Mouse (Mus musculus) midbrain, embryonic 12.5 days (tissue): ENCODE results near the gene Abcg2. TPM values are rescaled to one million over a fixed set of nuclear protein-coding genes. Genes with fewer than 3 reads are reported as not detected.
A peak's percentile ranks its signal among the peaks of the same experiment; 100 is the strongest.

Experiments used
- ATAC-seq: fragments of 200-750 bp; cut with Nextera tagmentation; 2 replicates; pipeline ENCODE4 v1.8.0; 2017; ENCODE audit warnings: low read depth, moderate TSS enrichment, moderate library complexity; ENCODE audit not compliant: low FRiP score
- H3K27ac ChIP-seq: fragments of 300-500 bp; sonication (generic); replicated peaks from 2 replicates; pipeline ENCODE4 v1.5.1; 2016; ENCODE audit warnings: mild to moderate bottlenecking
- H3K27me3 ChIP-seq: fragments of 300-500 bp; sonication (generic); 2 replicates; pipeline ENCODE4 v1.6.1; 2016; ENCODE audit warnings: mild to moderate bottlenecking
- H3K36me3 ChIP-seq: fragments of 300-500 bp; sonication (generic); 2 replicates; pipeline ENCODE4 v1.6.1; 2016
- H3K4me1 ChIP-seq: fragments of 300-500 bp; sonication (generic); 2 replicates; pipeline ENCODE4 v1.6.1; 2016
- H3K4me2 ChIP-seq: fragments of 300-500 bp; sonication (generic); replicated peaks from 2 replicates; pipeline ENCODE4 v1.6.1; 2016; ENCODE audit warnings: mild to moderate bottlenecking, moderate library complexity
- H3K4me3 ChIP-seq: fragments of 300-500 bp; sonication (generic); 2 replicates; pipeline ENCODE4 v1.5.1; 2016; ENCODE audit warnings: mild to moderate bottlenecking
- H3K9ac ChIP-seq: fragments of 300-500 bp; sonication (generic); replicated peaks from 2 replicates; pipeline ENCODE4 v1.6.1; 2016; ENCODE audit warnings: mild to moderate bottlenecking, moderate library complexity
- H3K9me3 ChIP-seq: fragments of 300-500 bp; sonication (generic); 2 replicates; pipeline ENCODE4 v1.6.1; 2016; ENCODE audit warnings: mild to moderate bottlenecking
- WGBS: fragments of 180-500 bp; shearing (Covaris S2); methylation state at CpG from one replicate; pipeline ENCODE4 v1.1.7; 2016; 5-methylcytosine and 5-hydroxymethylcytosine counted together
- polyA plus RNA-seq: library from polyadenylated mRNA; unstranded; fragments of >200 nt; fragmentation: Nextera tagmentation; extraction: Ambion mirVana; gene quantifications from 2 replicates; pipeline ENCODE4 v1.2.1, GENCODE M21; 2016

The Abcg2 gene
- polyA plus RNA-seq, 1 experiment from 2014 or later = 39.8 TPM

- peak overlapping the region; percentile 49 for H3K4me3 ChIP-seq
- ATAC-seq = peak; percentile 99
- no peak overlapping the region; the same call in 1 of the 2 replicates for H3K27ac ChIP-seq
- peak overlapping the region; percentile 63 for H3K9ac ChIP-seq
- no peaks in the 10 kb centered on the region for H3K27me3 ChIP-seq
- peak overlapping the region; percentile 68 for H3K4me2 ChIP-seq
- no peaks in the 10 kb centered on the region for H3K9me3 ChIP-seq
- no peaks in the 10 kb centered on the region for H3K36me3 ChIP-seq
- under 1% methylated on average over 50 of the region's 50 CpGs for WGBS
- H3K4me1 ChIP-seq = 0 out of 2 replicates have a peak, but pooled peaks cover 7% of the 10 kb centered on the region
Observed at GRCm38 (mm10) chr6:58640333-58641018, 56.2 kb downstream of the Abcg2 start.

- no peak for ATAC-seq
- peak overlapping the region; percentile 68 for H3K4me2 ChIP-seq
- no peaks in the 10 kb centered on the region for H3K27me3 ChIP-seq
- no peak overlapping the region; the same call in 1 of the 2 replicates for H3K9ac ChIP-seq
- no peak overlapping the region for H3K27ac ChIP-seq
- H3K9me3 ChIP-seq = no peaks in the 10 kb centered on the region
- WGBS = 56% methylated on average over 11 of the region's 11 CpGs
- peak overlapping the region; percentile 49 for H3K4me3 ChIP-seq
- no peaks in the 10 kb centered on the region for H3K36me3 ChIP-seq
- H3K4me1 ChIP-seq = 0 out of 2 replicates have a peak, but pooled peaks cover 7% of the 10 kb centered on the region
Observed at GRCm38 (mm10) chr6:58641056-58641799, 56.9 kb downstream of the Abcg2 start.

DNA sequence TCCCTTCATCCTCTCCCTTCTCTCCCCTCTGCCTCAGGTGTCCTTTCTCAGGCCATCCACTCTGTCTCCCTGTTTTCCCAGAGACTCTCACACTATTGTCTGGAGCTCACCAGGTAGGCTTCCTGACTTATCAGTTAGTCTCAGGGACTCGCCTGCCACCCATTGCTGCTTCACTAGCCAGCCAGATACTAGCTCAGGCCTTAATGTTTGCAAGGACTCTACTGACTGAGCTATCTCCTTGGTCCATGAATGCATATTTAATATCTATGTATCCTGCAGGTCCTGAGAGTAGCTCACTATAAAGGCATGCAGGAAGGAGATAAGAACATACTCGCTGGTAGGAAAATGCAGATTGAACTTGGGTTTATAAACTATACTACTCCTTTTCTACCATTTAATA is 57.9 kb downstream of the Abcg2 start:
- Histone ChIP-seq H3K36me3 (no peaks in the 10 kb centered on the region), H3K4me1 (0 out of 2 replicates have a peak, but pooled peaks cover 7% of the 10 kb centered on the region), H3K4me3 (no peak overlapping the region), H3K4me2 (no peak overlapping the region), H3K27me3 (no peaks in the 10 kb centered on the region), H3K27ac (no peak overlapping the region), H3K9ac (no peak overlapping the region), H3K9me3 (no peaks in the 10 kb centered on the region)
- 84% methylated on average over 2 of the region's 2 CpGs for WGBS
- ATAC-seq = no peak

- Histone ChIP-seq H3K4me1 (0 out of 2 replicates have a peak, but pooled peaks cover 5% of the 10 kb centered on the region), H3K36me3 (no peaks in the 10 kb centered on the region), H3K9me3 (no peaks in the 10 kb centered on the region), H3K4me3 (no peak overlapping the region), H3K9ac (no peak overlapping the region), H3K27me3 (no peaks in the 10 kb centered on the region), H3K4me2 (no peak overlapping the region), H3K27ac (no peak overlapping the region)
- 80% methylated on average over 2 of the region's 2 CpGs for WGBS
- ATAC-seq = no peak
Observed at GRCm38 (mm10) chr6:58644586-58644985, 60.3 kb downstream of the Abcg2 start.

- Histone ChIP-seq H3K9me3 (no peaks in the 10 kb centered on the region), H3K4me3 (no peak overlapping the region), H3K9ac (no peak overlapping the region), H3K4me2 (no peak overlapping the region), H3K36me3 (no peaks in the 10 kb centered on the region), H3K27me3 (no peaks in the 10 kb centered on the region), H3K4me1 (no peaks in the 10 kb centered on the region), H3K27ac (no peak overlapping the region)
- 92% methylated on average over 3 of the region's 3 CpGs for WGBS
- ATAC-seq = no peak
Observed at GRCm38 (mm10) chr6:58648100-58648749, 63.9 kb downstream of the Abcg2 start.

GRCm38 (mm10) chr6:58650136-58650535 is 65.8 kb downstream of the Abcg2 start:
- no peaks in the 10 kb centered on the region for H3K36me3 ChIP-seq
- no peak overlapping the region for H3K4me2 ChIP-seq
- H3K27me3 ChIP-seq = no peaks in the 10 kb centered on the region
- H3K4me1 ChIP-seq = no peaks in the 10 kb centered on the region
- no peak overlapping the region for H3K4me3 ChIP-seq
- ATAC-seq = no peak
- WGBS = 96% methylated on average over 3 of the region's 3 CpGs
- no peaks in the 10 kb centered on the region for H3K9me3 ChIP-seq
- no peak overlapping the region for H3K9ac ChIP-seq
- H3K27ac ChIP-seq = no peak overlapping the region

- 86% methylated on average over 1 of the region's 1 CpGs for WGBS
- ATAC-seq = no peak
- no peaks in the 10 kb centered on the region for H3K27me3 ChIP-seq
- H3K4me2 ChIP-seq = no peak overlapping the region
- no peak overlapping the region for H3K27ac ChIP-seq
- H3K36me3 ChIP-seq = no peaks in the 10 kb centered on the region
- no peak overlapping the region for H3K9ac ChIP-seq
- H3K9me3 ChIP-seq = no peaks in the 10 kb centered on the region
- no peak overlapping the region for H3K4me3 ChIP-seq
- H3K4me1 ChIP-seq = no peaks in the 10 kb centered on the region
Observed at GRCm38 (mm10) chr6:58651038-58651437, 66.7 kb downstream of the Abcg2 start.

DNA sequence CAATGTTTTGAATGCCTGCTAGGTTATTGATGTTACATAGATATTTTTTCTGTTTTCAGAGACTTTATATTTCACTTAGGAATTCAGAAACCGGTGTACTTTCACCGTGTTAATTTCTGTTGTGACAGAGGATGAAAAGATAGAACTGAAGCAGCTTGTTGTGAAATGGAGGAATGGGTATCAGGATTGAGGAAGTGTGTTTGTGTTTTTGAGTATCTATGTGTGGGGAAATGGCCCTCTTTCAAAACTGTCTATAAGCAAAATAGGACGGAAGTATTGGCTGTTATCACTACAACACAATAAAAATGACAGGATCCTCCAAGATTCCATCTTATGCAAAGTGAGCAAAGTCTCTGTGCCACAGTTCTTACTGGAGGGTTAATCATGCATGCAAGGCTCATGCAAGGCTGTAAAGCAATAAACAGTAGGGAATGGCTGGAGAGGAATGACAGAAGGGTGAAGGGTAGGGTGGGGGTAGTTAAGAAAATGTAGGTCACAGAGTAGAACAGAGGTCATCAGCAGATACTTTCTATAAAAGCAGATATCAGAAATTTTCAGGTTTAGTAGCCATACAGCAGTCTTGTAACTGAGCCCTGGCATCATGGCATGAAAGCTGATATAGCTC is 76.7 kb downstream of the Abcg2 start:
- WGBS = 91% methylated on average over 3 of the region's 3 CpGs
- Histone ChIP-seq H3K36me3 (no peaks in the 10 kb centered on the region), H3K27me3 (no peaks in the 10 kb centered on the region), H3K9ac (no peak overlapping the region), H3K4me1 (no peaks in the 10 kb centered on the region), H3K9me3 (no peaks in the 10 kb centered on the region), H3K4me3 (no peak overlapping the region), H3K27ac (no peak overlapping the region), H3K4me2 (no peak overlapping the region)
- ATAC-seq = no peak

DNA sequence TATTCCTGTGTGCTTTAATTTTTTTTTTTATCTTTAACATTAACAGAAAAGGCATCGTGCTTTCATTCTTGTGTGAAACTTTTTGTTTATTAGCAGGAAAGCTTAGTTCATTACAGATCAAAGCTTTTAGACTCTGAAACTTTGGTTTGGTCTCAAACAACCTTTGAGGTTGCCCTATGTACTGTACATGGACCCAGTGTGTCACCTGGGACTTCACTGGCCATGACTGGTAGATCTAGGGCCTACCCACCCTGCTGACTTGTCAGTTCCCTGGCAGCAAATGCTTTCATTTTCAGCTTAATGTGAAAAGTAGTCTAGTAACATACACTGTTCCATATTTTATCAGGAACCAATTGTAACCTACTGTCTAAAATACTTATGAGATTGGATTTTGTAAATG is 93.5 kb downstream of the Abcg2 start:
- WGBS = 95% methylated on average over 1 of the region's 1 CpGs
- ATAC-seq = no peak
- Histone ChIP-seq H3K4me1 (no peaks in the 10 kb centered on the region), H3K9me3 (no peaks in the 10 kb centered on the region), H3K27ac (no peak overlapping the region), H3K27me3 (no peaks in the 10 kb centered on the region), H3K4me3 (no peak overlapping the region), H3K36me3 (0 out of 2 replicates have a peak, but pooled peaks cover 4% of the 10 kb centered on the region), H3K4me2 (no peak overlapping the region), H3K9ac (no peak overlapping the region)

GRCm38 (mm10) chr6:58678530-58678929 is 94.2 kb downstream of the Abcg2 start:
- Histone ChIP-seq H3K27me3 (no peaks in the 10 kb centered on the region), H3K4me2 (no peak overlapping the region), H3K27ac (no peak overlapping the region), H3K4me3 (no peak overlapping the region), H3K9me3 (no peaks in the 10 kb centered on the region), H3K9ac (no peak overlapping the region), H3K36me3 (0 out of 2 replicates have a peak, but pooled peaks cover 4% of the 10 kb centered on the region), H3K4me1 (no peaks in the 10 kb centered on the region)
- WGBS = 92% methylated on average over 3 of the region's 3 CpGs
- no peak for ATAC-seq

- Histone ChIP-seq H3K9me3 (no peaks in the 10 kb centered on the region), H3K9ac (no peak overlapping the region), H3K36me3 (no peaks in the 10 kb centered on the region), H3K4me1 (no peaks in the 10 kb centered on the region), H3K4me3 (no peak overlapping the region), H3K27ac (no peak overlapping the region), H3K27me3 (no peaks in the 10 kb centered on the region), H3K4me2 (no peak overlapping the region)
- no peak for ATAC-seq
- 70% methylated on average over 2 of the region's 2 CpGs for WGBS
Observed at GRCm38 (mm10) chr6:58691584-58691983, 107.3 kb downstream of the Abcg2 start.

- Histone ChIP-seq H3K4me3 (no peak overlapping the region), H3K9me3 (no peaks in the 10 kb centered on the region), H3K4me2 (no peak overlapping the region), H3K9ac (no peak overlapping the region), H3K4me1 (no peaks in the 10 kb centered on the region), H3K36me3 (no peaks in the 10 kb centered on the region), H3K27me3 (no peaks in the 10 kb centered on the region), H3K27ac (no peak overlapping the region)
- no peak for ATAC-seq
- WGBS = 93% methylated on average over 2 of the region's 2 CpGs
Observed at GRCm38 (mm10) chr6:58694257-58694656, 109.9 kb downstream of the Abcg2 start.
